Mouse (Mus musculus) large intestine, adult 2 months (tissue): ENCODE results near the gene Rasgef1b. TPM values are rescaled to one million over a fixed set of nuclear protein-coding genes. Genes with fewer than 3 reads are reported as not detected.

Experiments used
- DNase-seq: peaks from one replicate; pipeline ENCODE4 v3.0.0-alpha.2; 2012; ENCODE audit warnings: low read depth, low spot score
- WGBS: fragments of 180-500 bp; shearing (Covaris S2); methylation state at CpG from one replicate; pipeline ENCODE4 v1.1.7; 2018; 5-methylcytosine and 5-hydroxymethylcytosine counted together
- polyA plus RNA-seq: library from polyadenylated mRNA; depleted of rRNA; stranded (reverse); fragments of >200 nt; gene quantifications from 2 replicates; pipeline ENCODE4 v1.2.3, GENCODE M21; 2012

The Rasgef1b gene
- polyA plus RNA-seq, 1 experiment: 5.1 TPM

DNA sequence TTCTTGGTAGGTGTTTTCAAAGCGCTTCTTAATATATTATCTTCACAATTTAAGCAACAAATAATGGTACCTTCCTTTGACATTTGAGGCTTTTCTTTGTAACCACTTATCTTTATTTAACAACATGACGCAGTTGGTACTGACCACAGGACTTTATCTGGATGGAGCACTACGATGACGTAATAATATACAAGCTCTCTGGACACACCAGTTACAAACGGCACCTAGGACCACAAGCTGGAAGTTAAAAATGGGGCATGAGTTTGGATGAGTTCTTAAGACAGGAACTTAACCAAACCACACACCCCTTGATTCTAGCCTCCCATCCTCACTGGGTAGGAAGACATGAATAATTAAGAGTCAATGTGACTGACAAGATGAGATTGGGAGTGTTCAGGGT is 369.6 kb downstream of the Rasgef1b start:
- DNase-seq: no peak
- WGBS: 84% methylated on average over 5 of the region's 5 CpGs

DNA sequence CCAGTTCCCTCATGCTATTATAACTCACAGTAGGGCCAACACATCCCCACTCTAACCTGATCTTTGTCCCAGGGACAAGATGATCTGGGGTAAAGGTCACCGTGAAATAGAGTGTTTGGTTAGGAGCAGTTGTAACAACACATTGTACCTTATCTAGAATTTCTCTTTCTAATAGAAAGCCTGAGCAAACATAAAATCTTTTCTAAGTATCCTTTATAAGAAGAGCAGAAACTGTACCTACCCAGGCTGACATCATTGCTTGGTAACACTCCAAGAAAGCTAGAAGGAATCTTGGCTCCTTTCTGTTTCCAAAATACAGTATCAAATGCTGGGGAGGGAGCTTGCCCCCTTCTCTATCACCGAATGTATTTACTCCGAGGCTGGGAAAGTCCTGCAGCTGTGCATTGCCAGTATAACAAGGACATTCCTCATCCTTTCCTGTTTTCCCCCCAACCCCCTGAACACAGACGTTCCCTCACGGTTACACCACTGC is 374.2 kb downstream of the Rasgef1b start:
- 19% methylated on average over 5 of the region's 5 CpGs for WGBS
- no peak for DNase-seq

DNA sequence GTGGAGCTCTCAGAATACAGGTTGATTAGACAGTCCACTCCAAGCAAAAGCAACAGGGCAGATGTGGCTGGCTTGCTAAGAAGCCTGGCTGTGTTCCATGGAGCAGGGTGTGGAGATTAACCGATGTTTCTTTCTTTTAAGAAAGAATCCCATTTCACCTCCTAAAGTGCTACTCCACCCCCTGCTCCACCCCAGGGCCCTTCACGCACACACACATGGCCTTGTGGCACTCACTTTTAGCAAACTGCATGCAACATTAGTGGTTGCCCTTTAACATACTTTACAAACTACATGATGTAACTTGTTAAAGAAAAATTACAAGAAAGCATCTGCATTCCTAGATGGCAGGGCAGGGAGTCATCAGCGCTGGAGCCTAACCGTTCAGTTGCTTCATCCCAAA is 378.8 kb downstream of the Rasgef1b start:
- 64% methylated on average over 4 of the region's 4 CpGs for WGBS
- DNase-seq: no peak

DNA sequence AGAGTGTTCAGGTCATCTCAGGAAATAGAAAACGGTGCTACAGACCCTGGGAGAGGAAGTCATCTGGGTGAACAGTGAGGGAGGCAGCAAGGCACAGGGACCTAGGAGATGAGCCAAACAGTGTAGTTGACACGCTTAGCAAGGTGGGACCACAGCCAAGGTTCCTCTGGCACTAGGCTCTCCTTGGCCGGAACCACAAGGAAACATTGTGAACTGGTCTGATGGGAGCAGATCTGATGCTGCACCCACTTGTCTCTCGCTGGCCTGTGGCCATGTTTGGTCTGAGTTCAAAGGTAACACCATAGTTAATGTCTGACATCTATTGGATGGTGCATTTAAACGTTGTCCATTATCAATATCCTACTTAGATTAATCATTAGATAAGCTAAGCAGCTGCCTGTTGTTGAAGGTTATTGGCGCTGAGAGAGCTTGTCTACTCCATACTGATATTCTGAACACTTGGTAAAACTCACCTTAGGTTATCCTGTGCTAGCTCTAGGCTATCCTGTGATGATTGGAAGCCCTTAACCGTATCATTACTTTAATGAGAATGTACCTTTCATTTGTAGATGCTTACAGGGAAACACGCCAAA is 380.5 kb downstream of the Rasgef1b start:
- WGBS: 29% methylated on average over 8 of the region's 8 CpGs
- DNase-seq: no peak

DNA sequence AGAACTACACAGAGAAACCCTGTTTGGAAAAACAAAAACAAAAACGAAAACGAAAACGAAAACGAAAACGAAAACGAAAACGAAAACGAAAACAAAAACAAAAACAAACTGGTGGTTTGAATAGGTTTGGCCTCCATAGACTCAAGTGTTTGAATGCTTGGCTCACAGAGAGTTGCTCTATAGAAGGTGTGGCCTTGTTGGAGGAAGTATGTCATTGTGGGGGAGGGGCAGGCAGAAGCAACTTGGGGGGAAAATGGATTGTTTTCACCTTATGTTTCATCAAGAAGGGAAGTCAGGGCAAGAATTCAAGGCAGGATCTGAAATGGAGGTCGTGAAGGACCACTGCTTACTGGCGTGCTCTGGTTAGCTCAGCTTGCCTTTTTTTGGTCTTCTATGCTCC is 386.3 kb downstream of the Rasgef1b start:
- DNase-seq: no peak
- WGBS: 97% methylated on average over 10 of the region's 10 CpGs

DNA sequence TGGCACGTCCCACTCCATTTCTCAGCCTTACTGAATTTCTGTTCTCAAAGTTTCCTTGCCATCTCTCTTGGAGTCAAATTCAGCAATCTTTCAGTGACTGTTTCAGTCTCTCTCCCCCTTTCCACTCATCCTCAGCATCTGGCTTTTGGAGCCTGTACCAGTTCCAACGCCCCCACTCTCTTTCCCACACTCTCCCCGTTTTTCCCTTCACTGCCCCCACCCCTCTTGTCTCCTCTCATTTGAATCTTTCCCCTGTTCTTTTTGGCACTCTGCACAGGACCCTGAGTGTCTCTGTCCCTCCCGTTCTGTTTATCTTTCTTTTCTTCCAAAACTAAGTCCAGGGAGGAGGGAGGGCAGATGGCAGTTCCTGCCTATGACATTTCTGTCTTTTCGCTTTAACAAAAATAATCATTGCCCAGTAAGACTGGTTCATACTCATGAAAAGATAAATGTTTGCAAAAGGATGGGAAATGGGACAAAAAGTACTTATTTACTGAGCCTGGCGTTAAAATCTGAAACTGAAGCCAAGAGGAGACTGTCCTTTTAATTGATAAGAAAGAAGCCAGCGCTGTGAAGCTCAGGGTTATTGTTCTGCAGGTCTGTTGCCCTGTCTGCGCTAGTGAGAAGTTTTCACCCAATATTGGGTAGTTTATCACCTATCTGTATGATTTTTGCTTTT is 388.4 kb downstream of the Rasgef1b start:
- DNase-seq: no peak
- WGBS: 56% methylated on average over 8 of the region's 8 CpGs

DNA sequence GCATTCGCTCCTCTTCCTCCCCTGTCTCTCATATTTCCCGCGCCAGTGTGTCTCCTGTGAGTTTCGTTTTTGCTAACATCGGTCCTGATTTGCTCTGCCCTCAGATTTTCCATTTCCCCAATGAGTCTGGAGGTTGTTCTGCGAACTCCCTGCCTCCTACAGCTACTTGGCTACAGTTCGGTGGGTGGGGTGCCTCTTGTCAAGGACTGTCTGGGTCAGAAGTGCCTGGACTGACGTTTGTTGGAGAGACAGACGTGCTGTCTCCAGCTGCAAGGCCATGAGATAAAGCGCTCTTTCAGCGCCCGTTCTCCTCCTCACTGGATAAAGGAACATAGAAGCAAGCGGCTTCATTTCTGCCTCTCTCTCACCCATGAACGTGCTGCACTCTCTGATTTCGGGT is 389.1 kb downstream of the Rasgef1b start:
- WGBS: 8% methylated on average over 15 of the region's 15 CpGs
- peak; percentile 57 for DNase-seq

DNA sequence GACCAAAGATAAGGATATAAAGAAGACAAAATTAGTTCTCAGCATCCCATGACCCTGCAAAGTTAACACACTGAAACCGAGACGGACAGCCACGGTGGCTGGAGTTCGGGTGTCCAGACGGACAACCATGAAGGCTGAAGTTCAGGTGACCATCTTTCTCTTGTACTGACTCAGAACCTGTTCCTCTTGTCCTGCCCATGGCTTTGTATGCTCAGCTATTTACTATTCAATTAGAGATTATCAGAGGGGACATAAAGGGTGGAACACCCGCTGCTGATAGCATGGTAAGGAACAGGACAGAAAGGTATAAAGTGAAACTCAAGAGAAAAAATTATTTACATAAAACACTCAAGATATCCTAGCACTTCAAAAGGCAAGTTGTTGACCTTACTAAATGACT is 390.0 kb downstream of the Rasgef1b start:
- DNase-seq: no peak
- 88% methylated on average over 6 of the region's 6 CpGs for WGBS

DNA sequence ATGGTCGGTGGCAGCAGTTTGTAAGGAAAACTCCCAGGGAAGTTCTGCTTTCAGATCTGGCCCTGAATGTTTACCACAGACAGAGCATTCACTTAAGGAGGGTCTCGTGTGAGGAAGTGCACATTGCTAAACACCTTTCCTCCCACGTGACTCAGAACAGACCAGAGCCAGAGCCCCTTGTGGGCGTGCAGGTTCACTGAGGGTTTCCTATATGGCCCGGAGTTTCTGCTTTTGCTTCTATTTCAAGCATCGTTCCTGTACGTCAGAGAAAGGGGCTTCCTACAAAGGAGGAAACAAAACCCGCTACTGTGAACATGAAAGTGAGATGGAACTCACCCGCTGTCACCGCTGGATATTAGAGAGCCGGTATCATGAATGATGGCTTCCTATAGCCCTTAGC is 392.4 kb downstream of the Rasgef1b start:
- WGBS: 79% methylated on average over 11 of the region's 11 CpGs
- DNase-seq: no peak

DNA sequence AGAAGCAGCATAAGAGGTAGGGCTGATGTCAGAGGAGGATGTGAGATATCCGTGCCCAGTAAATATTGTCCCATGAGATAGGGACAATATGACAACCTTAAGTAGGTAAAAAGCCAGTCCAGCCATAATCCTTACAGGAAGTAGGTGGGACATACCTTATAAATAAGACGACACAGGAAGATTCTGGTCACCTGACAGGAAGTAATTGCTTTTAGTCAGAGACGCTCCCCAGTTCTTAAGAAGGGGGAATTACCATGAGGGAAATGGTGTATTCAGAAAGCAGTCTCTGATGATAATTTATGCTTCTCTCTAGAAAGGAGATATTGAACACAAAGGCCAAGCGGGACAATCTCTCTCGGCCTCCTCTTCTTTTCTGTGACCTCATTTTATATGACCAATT is 394.8 kb downstream of the Rasgef1b start:
- WGBS: 61% methylated on average over 5 of the region's 5 CpGs
- DNase-seq: no peak

DNA sequence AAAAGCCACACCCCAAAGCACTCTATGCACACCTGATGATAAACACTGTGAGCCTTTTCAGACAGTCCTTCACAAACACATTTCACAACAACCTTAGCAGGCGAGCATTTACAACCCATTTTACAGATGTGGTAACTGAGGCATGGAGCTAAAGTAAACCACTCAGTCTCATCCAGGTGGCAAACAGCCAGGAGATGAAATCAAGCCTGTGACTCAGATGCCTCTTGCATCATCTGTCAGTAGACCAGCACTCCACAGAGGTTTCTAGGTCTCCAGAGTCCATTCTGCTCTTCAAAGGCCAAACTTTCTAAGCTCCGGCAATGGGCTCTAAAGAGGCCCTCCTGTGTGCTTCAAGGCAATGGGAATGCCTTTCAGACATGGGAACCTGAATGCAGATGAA is 396.8 kb downstream of the Rasgef1b start:
- 80% methylated on average over 2 of the region's 2 CpGs for WGBS
- DNase-seq: no peak

DNA sequence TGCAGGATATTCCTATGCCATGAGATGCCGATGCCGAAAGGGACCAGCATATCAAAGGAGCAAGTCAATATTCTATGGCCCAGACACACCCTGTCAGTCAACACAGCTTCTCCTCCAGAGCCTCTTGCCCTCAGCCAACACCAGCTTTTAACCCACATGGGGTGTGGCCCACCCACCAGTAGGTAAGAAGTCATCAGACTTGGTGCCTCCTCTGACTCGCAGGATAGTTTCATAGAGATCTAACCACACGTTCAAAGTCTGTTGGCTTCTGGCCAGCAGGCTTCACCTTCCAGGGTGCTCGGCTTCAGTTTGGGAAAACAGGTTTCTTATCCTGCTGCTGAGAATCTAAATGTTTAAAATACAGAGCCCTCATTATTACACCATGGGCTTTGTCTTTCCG is 399.8 kb downstream of the Rasgef1b start:
- 27% methylated on average over 6 of the region's 6 CpGs for WGBS
- DNase-seq: peak; percentile 99

DNA sequence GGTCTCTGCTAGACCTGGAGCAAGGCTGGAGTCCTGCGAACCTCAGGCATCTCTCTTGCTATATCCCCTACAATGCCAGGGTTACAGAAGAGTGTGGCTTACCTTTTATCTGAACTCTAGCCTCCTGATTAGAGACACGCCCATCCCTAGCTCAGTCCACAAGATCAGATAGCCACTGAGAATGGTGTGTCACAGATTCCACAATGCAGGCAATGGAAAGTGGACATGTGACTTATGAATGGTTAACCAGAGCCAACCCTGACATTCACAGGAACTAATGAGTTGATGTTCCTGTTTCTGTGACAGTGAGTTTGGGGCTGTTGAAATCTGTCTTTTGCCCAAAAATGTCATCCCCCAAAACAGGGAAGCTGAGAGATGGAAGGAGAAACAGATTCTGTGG is 401.8 kb downstream of the Rasgef1b start:
- whole genome bisulfite sequencing: 54% methylated on average over 2 of the region's 2 CpGs
- peak; percentile 67 for DNase-seq

DNA sequence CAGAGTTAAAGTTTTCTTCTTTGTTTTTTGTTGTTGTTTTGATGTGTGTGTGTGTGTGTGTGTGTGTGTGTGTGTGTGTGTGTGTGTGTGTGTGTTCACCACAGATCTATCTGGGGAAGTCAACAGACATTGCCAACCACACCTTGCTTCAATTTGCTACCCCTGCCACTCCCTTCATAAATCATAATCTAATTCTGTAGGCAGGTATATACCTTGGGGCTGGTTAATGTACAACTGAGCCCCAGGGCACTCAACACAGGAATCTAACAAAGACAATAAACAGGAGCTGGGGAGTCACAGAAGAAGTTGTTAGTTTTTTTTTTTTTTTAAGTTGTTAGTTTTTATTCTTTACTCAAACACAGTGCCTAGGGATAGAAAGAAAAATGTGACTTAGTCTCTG is 403.6 kb downstream of the Rasgef1b start:
- peak; percentile 63 for DNase-seq

DNA sequence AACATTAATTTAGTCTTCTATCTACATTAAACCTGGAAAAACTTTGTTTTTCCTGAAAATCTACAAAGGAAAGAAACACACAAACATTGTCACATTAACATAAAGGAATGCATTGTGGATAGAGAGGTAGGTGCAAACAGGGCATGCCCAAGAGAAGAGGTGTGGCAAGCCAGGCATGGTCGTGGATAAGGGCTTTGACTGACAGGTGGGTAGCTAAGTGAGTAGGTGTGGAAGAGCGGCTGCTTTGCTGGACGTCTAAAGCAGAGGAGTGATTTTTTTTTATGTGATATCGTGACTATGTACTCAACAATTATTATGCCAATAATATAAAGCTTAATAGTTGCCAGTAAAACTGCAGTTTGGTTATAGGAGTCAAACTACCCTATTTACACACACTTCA is 408.1 kb downstream of the Rasgef1b start:
- no peak for DNase-seq
- WGBS: 36% methylated on average over 4 of the region's 4 CpGs

DNA sequence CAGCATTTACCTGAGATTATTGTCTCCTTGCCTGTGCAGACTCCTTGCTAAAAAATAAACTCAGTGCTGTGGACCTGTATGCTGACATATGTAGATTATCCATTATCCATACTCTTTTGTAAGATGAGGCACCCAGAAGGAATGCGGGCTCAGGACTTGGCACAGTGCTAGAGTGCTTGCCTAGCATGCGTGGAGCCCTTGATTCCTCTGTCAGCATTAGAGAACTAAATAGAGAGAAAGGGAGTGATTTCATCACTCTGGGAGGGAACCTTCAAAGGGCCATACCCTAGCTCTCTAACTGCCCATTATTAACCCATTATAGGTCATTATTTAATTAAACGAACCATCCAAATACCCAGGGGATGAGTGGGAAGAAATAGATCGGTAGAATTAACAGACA is 430.9 kb downstream of the Rasgef1b start:
- WGBS: 87% methylated on average over 4 of the region's 4 CpGs
- no peak for DNase-seq

DNA sequence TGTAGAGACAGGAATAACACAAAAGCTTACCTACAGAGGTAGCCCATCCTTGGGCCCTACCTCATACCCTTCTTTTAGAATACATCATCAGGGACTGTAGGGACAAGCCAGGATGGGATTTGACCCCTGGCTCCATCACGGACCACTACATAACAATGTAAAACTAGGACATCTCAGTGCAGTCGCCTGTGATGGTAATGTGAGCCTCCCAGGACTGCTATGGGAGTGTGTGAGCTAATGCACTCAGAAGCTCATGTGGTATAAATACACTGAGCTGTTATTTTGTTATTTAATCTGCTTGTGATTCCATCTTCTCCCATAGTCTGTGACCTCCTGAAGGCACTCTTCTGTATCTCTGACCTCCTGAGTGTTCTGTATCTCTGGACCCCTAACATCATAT is 432.5 kb downstream of the Rasgef1b start:
- no peak for DNase-seq
- WGBS: 90% methylated on average over 2 of the region's 2 CpGs

DNA sequence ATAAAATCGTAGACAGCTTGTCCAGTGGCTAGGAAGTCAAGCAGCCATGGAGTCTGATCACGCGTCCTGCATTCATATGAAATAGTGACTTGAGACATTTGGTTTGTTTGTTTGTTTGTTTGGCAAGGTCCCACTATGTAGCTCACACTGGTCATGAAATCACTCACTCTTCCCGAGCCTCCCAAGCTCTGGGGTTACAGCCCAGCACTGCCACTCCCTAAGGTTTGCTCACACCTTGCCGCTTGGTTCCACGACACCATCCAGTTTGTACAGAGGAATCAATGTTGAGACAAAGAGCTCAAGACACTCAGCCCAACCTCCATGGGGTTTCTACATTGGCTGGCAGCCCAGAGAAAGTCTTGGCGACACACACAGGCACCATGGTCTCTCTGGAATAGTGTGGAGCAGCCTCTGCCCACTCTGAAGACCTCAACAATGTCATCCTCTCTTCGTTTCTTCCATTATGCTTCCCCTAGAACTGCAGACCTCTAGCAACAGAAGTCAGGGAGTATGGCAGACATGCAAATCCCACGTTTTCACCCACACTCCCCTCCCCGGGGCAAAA is 436.5 kb downstream of the Rasgef1b start:
- DNase-seq: no peak
- WGBS: 37% methylated on average over 10 of the region's 10 CpGs

DNA sequence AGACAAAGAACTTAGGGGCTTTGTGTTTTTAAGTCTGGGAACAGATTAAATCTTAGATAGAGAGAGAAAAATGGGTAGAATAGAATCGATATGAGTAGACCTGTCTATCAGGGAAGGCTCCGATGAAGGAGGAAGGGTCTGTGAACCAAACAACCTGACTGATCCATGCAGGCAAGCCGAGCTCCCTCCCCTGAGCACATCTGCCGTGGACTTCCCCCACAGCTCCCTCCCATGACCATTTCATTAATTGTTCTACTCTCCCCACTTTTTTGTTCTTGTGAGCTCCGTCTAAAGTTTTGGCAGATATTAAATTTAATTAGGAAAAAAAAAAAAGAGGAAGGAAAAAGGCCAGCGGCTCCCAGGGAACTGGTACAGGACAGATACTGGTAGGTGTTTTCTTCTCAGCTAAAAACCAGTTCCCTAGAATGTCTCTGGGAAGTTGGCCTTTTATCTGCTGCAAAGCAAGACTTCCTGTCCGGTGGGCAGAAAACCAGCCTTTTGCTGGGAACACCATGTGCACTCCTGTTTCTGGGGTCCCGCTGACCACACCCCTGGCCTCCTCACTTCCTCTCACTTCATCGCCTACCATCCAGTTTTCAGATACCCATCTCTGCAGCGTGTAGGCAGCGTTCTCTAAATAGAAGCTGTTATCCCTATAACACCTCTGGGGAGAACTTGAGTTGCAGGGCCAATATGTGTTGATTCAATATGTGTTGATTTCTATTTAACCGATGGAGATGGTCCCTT is 437.6 kb downstream of the Rasgef1b start:
- no peak for DNase-seq
- 72% methylated on average over 12 of the region's 12 CpGs for WGBS

DNA sequence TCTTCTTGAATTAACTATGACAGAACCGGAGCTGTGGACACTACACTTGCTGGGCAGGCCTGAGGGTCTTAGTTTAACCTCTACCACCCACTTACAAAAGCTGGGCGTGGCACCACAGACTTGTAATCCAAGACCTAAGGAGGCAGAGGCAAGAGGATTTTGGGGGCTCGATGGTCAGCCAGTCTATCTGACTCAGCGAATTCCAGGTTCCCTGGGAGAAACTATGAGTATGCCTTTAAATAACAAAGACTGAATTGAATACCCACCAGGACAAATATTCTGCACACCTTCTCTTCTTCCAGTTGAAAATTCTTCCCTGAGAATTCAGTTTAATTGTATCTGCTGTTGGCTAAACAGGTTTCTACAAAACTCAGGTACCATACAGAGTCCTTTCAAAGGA is 440.6 kb downstream of the Rasgef1b start:
- WGBS: 92% methylated on average over 4 of the region's 4 CpGs
- no peak for DNase-seq
